Mouse (Mus musculus): ENCODE results near the gene Ccdc92b.

Gene Ccdc92b

GRCm38 (mm10) chr11:74652791-74653191 is 33.4 kb downstream of the Ccdc92b start:
- DNase-seq (ENCODE audit: low spot score in 2 of 2): peak in 1 of 2 experiments; percentile 44

GRCm38 (mm10) chr11:74653385-74653784 is 34.0 kb downstream of the Ccdc92b start:
- DNase-seq (ENCODE audit: low spot score in 2 of 2): no peak

GRCm38 (mm10) chr11:74655941-74656340 is 36.5 kb downstream of the Ccdc92b start:
- no peak for DNase-seq (ENCODE audit: low spot score in 2 of 2)

- no peak for DNase-seq (ENCODE audit: low spot score in 2 of 2)
Measured at GRCm38 (mm10) chr11:74660336-74660735, 40.9 kb downstream of the Ccdc92b start.

DNA sequence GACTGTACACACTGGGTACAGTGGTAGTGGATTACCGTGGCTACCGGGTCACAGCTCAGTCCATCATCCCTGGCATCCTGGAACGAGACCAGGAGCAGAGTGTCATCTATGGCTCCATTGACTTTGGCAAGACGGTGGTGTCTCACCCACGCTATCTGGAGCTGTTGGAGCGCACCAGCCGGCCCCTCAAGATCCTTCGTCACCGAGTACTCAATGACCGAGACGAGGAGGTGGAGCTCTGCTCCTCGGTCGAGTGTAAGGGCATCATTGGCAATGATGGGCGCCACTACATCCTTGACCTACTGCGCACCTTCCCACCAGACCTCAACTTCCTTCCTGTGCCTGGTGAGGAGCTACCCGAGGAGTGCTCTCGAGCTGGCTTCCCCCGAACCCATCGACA is 42.2 kb downstream of the Ccdc92b start:
- no peak for DNase-seq (ENCODE audit: low spot score in 2 of 2)

DNA sequence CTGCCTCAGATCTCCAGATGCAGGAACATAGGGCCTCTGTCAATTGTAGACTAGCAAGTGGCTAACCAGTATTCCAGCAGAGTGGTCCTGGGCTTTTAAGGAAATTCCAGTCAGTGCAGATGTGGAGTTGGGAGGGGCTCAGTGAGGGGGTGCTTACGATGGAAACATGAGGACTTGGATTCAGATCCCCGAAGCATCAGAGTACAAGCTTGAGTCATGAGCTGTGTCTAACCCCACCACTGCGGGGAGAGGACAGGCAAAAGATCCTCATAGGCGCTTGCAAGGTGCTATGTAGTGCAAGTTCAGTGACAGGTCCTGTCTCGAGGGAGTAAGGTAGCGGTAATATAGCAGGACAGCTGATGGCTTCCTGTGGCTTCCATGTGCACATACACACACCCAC is 42.8 kb downstream of the Ccdc92b start:
- no peak for DNase-seq (ENCODE audit: low spot score in 2 of 2)

DNA sequence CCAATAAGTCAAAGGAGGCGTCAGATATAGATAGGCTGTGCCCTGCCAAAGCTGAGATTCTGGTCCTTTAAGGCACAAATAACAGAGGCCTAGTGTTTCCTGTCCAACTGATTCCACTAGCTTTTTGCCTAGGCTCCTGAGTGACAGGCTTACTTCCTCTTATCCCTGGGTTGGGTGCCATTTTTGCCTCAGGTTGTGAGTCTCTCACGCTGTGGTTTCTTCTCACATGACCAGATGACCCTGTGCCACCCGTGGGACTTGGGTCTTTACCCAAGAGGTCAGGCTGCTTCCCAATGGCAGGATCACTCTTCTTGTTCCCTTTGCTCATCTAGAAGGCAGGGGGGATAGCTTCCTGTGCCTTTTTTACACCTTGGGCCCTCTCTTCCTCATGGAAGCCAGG is 44.9 kb downstream of the Ccdc92b start:
- no peak for DNase-seq (ENCODE audit: low spot score in 2 of 2)

GRCm38 (mm10) chr11:74664906-74665305 is 45.5 kb downstream of the Ccdc92b start:
- DNase-seq (ENCODE audit: low spot score in 2 of 2): no peak

- DNase-seq (ENCODE audit: low spot score in 2 of 2): no peak
Measured at GRCm38 (mm10) chr11:74665631-74666283, 46.4 kb downstream of the Ccdc92b start.

GRCm38 (mm10) chr11:74666284-74666652 is 46.9 kb downstream of the Ccdc92b start:
- DNase-seq (ENCODE audit: low spot score in 2 of 2): no peak

DNA sequence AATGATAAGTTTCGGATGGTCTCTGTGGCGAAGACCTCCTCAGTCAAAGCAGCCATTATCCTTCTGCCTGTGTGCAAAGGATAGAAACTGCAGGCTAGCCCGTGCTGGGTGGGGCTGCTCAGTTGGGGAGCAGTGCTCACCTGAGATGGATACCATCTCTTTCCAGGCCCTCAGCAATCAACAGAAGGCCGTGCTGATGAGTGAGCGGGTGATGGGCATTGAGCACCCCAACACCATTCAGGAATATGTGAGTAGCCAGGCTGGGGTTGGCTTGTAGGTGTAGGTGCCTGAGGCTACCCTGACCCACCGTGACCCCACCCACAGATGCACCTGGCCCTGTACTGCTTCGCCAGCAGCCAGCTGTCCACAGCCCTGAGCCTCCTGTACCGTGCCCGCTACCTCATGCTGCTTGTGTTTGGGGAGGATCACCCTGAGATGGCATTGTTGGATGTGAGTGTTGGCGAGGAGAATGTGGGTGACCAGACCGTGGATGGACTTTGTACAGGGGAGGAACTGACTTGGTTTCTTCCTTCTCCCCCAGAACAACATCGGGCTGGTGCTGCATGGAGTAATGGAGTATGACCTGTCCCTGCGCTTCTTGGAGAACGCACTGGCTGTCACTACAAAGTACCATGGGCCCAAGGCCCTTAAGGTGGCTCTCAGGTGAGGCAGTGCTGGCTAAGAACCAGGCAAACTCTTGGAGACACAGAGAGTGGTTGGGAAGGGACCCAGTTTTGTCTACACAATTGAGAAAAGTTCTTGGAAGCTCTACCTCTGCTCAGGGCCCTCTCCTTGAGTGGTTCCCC is 47.6 kb downstream of the Ccdc92b start:
- DNase-seq (ENCODE audit: low spot score in 2 of 2): no peak

GRCm38 (mm10) chr11:74667582-74668010 is 48.2 kb downstream of the Ccdc92b start:
- DNase-seq (ENCODE audit: low spot score in 2 of 2): no peak

DNA sequence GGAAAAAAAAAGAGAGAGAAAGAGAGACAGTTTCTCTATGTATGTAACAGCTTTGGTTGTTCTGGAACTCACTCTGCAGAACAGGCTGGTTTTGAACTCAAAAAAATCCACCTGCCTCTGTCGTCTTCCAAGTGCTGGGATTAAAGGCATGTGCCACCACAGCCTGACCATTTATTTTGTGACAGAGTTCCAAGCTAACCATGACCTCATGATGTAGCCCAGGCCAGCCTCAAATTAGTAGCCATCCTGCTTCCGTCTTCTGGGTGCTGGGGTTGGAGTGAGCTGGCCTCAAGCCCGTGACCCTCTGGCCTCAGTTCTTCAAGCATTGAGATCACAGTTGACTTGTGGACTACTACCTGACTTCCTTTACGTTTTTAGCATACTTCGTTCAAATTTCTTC is 49.1 kb downstream of the Ccdc92b start:
- DNase-seq (ENCODE audit: low spot score in 2 of 2): no peak

GRCm38 (mm10) chr11:74668971-74669370 is 49.6 kb downstream of the Ccdc92b start:
- DNase-seq (ENCODE audit: low spot score in 2 of 2): no peak

GRCm38 (mm10) chr11:74670151-74670550 is 50.7 kb downstream of the Ccdc92b start:
- no peak for DNase-seq (ENCODE audit: low spot score in 2 of 2)

DNA sequence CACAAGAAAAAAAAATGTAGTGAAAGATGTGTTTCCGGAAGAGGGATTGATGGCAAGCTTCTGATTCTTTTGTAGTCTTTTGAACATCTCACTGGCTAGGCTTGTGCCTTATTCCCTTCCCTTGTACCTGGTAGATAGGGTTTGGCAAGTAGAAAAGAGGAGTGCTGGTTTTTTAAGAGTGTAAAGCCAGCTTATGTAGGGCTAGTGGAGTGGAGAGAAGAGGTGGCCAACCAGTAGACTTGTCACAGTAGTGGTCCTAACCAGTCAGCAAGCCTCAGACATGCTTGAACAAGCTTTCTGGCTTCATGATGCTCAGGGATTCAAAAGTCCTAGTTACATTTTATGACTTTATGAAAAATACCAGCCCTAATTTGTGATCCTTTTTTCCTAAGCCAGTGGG is 51.6 kb downstream of the Ccdc92b start:
- no peak for DNase-seq (ENCODE audit: low spot score in 2 of 2)

- DNase-seq (ENCODE audit: low spot score in 2 of 2): no peak
Measured at GRCm38 (mm10) chr11:74671839-74672238, 52.4 kb downstream of the Ccdc92b start.

DNA sequence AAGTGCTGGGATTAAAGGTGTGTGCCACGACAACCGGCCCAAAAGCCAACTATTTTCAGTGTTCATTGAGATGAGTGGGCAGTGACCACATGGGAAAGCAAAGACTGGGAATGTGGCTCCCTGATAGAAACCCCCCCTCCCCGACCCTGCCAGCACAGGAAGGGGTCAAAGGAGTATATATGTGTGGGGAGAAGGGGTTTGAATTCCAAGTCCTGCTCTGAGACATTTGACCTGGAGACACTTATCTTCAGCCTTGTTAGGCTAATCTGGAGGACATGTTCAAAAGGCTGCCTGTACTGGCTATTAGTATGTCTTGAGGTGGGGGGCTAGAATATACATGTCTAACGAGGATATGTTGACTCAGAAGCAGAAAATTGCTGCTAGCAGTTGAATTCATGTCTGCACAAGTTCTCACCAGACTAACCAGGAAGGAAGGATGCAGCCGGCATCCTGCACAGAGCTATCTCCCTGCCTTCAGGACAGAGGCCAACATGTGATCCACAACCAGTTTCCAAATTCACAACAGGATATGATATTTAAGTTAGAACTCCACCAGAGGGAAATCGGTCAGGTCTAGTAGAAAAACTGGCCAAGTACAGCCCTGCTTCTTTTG is 53.6 kb downstream of the Ccdc92b start:
- no peak for DNase-seq (ENCODE audit: low spot score in 2 of 2)

DNA sequence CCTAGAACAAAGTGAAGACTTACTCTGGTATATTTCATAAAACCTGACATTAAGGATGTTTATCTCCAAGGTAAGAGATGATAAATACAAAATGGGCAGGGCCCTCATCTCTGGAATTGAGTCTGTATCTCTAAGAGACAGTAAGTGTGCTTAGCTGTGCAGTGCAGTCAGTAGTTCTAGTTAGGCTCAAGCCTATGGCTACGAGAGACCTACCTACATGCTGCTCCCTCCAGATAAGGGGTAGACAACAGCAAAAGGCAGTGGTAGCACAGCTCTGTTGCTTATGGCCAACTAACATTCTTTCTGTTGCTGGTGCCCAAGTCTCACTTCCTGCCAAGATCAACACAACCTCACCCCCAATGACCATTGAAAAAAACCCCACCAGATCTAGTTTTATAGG is 54.2 kb downstream of the Ccdc92b start:
- DNase-seq (ENCODE audit: low spot score in 2 of 2): no peak

GRCm38 (mm10) chr11:74674713-74675112 is 55.3 kb downstream of the Ccdc92b start:
- no peak for DNase-seq (ENCODE audit: low spot score in 2 of 2)

DNA sequence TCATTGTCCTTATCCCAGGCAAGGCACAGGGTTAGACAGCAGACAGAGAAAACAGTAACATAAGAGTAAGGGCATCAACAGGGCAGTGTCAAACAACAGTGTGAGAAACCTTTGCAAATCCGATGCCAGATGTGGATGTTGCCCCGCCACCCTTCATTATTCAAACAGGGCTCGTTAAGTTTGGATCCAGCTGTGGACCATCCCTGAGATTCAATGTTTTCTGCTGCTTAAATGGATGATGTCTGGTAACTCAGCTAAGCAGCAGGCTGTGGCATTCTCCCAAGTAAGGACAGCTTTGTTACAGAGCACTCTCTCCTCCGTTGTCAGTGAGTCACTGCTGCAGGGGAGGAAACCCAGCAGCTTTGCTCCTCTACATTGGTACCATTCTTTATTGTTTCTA is 55.8 kb downstream of the Ccdc92b start:
- DNase-seq (ENCODE audit: low spot score in 2 of 2): peak; percentile 50 to 67

Measured in frontal cortex, postnatal 36 days (tissue).